Mouse (Mus musculus) ovary, postnatal 36 days (tissue): ENCODE data around the gene Klrk1.
"Not testable (repeated sequence)": the region's sequence is repeated elsewhere in the genome, so short reads cannot be mapped to it uniquely, and the experiment has no call there.

Experiments
- DNase-seq: peaks from one replicate; pipeline ENCODE4 v3.0.0; 2022; ENCODE audit warnings: low spot score, mixed read lengths

The Klrk1 gene

DNA sequence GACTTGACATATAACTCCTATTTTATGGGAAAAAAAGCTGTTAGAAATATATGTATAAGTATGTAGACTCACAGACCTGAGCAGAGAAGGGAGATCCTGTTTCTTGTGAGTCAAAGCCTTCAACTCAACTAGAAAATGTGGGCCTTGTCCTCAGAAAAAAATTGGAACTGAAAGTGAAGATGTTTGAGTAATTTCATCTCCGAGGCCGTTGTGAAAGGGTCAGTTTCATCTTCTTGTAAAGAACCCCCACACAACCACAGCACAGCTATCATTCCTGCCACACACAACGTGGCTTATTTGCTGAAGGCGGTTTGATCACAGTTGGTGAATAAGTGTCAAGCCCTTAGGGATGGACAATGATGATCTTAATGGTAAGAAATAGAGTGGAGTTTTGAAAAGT lies at the start of gene Klrk1:
TSS of gene Klrk1 (minus strand) at position 130 of the 400 bp plus-strand sequence.
- DNase-seq: no peak

DNA sequence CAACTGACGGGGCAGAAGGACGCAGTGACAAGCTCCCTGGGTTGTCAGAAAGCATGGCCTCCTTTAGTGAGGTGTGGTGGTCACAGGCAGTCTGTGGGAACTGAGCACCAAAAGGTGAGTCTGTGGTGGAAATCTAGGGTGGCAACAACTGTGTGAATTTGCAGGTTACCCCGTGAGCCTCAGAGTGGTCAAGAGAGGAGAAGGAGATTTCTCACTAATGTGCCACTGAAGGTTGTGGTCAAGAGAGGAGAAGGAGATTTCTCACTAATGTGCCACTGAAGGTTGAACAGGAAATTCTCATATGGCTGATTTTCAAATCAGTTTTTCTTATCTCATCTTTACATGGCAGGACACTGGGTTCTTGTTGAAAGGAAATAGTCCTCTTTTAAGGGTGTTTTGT lies 37.6 kb upstream of the Klrk1 start:
- DNase-seq: not testable (repeated sequence)

DNA sequence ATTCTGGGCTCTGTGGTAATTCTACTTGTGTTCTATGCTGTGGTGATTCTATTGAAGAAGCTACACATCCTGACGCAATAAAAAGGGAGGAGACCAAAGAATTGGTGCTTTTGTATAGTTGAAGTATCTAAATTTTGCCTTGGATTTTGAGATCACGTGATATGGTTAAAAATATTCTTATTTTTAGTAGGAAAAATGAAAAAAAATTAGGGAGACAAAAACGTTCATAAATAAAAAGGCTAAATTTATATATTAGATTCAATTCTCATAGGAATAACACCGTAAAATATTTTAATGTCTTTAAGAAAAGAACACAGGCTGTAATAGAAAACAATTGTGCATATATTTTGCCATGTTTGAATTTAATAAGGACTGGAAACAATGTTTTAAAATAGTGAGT lies 36.9 kb upstream of the Klrk1 start, which contains the start of gene Klrc2:
TSS of gene Klrc2 (minus strand) at position 101 of the 400 bp plus-strand sequence.
- DNase-seq: not testable (repeated sequence)

DNA sequence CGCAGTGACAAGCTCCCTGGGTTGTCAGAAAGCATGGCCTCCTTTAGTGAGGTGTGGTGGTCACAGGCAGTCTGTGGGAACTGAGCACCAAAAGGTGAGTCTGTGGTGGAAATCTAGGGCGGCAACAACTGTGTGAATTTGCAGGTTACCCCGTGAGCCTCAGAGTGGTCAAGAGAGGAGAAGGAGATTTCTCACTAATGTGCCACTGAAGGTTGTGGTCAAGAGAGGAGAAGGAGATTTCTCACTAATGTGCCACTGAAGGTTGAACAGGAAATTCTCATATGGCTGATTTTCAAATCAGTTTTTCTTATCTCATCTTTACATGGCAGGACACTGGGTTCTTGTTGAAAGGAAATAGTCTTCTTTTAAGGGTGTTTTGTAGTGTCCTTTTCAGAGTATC lies 20.4 kb upstream of the Klrk1 start:
- not testable (repeated sequence) for DNase-seq

DNA sequence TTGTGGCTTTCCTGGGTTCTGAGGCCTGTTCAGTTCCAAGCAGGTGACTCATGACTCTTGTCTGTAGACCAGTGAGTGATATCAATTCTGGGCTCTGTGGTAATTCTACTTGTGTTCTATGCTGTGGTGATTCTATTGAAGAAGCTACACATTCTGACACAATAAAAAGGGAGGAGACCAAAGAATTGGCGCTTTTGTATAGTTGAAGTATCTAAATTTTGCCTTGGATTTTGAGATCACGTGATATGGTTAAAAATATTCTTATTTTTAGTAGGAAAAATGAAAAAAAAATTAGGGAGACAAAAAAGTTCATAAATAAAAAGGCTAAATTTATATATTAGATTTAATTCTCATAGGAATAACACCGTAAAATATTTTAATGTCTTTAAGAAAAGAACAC lies 19.6 kb upstream of the Klrk1 start, which contains the start of gene Klrc3:
TSS of gene Klrc3 (minus strand) at position 101 of the 400 bp plus-strand sequence.
- DNase-seq: not testable (repeated sequence)

DNA sequence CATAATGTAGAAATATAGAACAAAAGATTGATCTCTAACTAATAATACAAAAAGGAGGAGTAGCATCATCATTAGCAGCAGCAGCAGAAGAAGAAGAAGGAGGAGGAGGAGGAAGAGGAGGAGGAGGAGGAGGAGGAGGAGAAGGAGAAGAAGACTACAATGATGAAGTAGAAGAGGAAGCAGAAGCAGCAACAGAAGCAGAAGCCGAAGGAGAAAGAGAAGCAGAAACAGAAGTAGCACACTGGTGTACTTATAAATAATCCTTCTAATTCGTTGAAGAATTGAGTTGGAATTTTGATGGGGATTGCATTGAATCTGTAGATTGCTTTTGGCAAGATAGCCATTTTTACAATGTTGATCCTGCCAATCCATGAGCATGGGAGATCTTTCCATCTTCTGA lies 7.4 kb upstream of the Klrk1 start:
- DNase-seq: not testable (repeated sequence)

DNA sequence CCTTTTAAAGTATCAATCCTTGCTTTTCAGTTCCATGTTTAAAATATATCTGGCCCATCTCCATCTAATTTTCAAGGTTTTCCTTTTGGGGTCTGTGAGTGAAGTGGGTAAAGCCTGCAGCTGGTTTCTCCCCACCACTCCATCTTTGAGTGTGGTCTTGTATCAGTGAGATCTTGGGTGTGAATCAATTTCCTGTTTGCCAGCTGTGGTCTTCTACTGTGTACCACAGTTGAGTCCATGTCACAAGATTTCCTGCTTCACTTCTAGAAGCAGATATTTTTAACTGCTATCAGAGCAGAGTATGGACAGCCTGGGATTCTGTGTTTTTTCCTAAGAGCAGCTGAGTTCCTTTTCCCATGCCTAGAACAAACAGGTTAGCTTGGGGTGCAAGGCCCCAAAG lies 15.3 kb downstream of the Klrk1 start:
- no peak for DNase-seq

DNA sequence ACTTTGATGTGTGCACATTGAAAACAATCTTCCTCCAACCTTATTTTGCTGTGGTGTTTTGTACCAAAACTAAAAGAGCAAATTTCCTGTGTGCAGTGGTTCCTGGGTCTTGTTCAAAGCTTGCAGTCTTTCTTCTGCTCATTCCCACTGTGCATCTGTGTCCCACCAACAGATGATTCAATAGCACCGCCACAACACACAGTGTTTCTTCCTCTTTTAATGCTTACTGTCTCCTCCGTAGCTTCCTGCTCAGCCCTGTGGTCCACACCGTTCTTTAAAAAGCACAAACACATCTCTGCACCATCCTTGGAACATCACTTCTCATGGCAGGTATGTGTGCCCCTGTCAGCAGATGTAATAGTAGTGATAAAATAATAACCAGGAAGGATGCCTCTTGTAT lies 32.2 kb downstream of the Klrk1 start, which contains the start of gene Klrd1:
TSS of gene Klrd1 (plus strand) at position 275 of the 400 bp plus-strand sequence.
- DNase-seq: no peak

DNA sequence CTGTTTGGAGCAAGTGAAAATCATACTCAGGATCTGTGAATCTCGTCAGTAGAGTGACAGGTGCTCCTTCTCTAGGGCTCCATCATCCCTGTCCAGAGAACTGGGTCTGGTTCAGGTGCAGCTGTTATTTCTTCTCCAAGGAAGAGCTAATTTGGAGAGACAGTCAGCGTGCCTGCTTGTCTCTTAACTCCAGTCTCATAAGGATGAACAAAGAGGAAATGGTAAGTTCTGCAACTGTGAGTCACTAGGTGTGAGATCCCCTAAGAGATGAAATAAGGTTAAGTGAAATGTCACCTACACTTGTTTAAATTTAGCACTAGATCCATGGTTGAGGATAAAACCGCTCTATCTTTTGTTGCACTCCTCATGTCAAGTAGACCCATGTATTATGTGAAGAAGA lies 40.6 kb downstream of the Klrk1 start:
- DNase-seq: no peak

DNA sequence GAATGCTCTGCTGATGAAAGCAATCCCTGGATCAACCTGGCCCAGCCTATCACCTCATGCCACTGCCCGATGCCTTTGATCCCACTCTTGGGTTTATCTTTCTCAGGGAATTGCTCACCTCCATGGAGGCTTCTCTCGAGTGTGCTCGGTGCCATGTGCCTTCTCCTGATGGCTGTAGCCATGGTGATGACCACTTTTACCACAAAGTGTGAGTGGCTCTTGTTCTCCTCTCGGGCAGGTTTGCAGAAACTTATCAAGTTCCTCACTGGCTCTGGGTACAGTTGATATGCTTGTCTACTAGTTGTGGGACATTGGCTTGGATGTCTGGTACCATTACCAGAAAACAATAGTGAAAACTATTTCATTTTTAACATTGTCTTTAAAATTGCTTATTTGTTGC lies 41.8 kb downstream of the Klrk1 start:
- no peak for DNase-seq

DNA sequence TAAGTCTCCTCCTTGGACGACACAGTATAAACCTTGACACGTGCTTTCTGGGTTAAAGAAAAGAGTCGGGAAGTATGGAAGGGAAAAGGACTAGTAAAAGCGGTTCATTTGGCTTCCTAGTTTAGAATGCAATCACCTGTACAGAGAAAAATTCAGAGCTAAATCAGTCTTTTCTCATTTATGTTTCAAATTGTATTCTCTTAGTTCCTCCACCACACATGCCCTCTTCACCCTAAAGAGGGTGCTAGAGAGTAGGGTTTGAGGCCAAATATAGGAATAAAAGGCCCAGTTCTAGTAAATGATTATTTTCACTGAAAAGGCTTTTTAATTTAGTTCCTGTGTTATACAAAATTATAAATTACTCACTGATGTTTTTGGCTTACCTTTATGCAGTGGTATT lies 42.4 kb downstream of the Klrk1 start:
- DNase-seq: no peak

DNA sequence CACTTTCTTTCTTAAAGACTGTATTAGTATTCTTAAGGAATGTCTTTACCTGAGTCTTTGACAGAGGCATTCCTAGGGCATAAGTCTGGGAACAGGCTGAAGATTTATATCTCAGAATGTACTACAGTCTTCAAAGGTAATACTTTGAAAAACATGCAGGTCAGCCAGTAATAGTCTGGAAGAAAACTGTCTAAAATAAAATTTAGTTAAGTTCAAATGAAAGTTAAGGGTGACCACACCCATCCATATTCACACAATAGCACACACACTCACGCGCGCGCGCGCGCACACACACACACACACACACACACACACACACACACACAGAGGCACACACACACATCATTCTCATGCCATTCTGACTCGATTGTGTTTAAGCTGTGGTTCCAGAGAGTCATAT lies 46.1 kb downstream of the Klrk1 start, which contains the start of gene Klre1:
TSS of gene Klre1 (plus strand) at position 301 of the 400 bp plus-strand sequence.
- DNase-seq: no peak

DNA sequence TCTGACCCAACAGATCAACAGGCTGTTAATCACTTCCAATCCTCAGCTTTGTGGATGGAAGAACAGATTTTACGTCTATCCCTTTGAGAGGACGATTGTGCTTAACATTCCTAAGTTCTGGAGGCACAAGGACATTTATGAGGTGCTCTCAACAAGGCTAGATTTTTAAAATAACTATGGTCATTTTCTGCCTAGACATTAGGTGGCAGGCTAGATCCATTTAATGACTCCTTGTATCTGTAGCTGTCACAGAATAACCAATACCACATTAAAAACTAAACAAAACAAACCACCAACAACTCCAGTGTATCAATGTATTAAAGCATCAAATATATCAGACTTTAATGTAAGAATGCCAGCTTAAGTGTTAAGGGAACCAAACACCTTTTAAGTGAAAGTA lies 48.3 kb downstream of the Klrk1 start:
- no peak for DNase-seq

DNA sequence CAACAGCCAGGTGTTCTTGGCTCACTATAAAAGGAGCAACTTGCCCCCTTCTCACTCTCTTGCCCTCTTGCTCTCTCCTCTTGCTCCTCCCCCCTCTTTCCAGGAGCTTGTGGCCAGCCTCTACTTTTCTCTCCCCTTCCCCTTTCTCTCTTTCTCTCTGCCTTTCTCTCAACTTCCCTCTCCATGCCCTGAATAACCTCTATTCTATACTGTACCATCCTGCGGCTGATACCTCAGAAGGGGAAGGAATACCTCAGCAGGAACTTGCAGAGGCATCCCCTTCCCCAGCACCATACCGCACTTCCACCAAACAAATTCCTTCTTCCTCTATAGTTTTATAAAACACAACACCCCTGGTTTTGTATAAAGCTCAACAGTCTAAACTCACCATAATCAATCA lies 58.4 kb downstream of the Klrk1 start:
- no peak for DNase-seq
